Mouse (Mus musculus) frontal cortex, adult (tissue): Measurements from ENCODE around the gene Gm20388.

Experiments used
- ATAC-seq: cut with Nextera tagmentation; 2 replicates; pipeline ENCODE4 v1.9.2; 2017; ENCODE audit warnings: mild to moderate bottlenecking, moderate library complexity, mixed read lengths; ENCODE audit not compliant: low TSS enrichment

Gene Gm20388

DNA sequence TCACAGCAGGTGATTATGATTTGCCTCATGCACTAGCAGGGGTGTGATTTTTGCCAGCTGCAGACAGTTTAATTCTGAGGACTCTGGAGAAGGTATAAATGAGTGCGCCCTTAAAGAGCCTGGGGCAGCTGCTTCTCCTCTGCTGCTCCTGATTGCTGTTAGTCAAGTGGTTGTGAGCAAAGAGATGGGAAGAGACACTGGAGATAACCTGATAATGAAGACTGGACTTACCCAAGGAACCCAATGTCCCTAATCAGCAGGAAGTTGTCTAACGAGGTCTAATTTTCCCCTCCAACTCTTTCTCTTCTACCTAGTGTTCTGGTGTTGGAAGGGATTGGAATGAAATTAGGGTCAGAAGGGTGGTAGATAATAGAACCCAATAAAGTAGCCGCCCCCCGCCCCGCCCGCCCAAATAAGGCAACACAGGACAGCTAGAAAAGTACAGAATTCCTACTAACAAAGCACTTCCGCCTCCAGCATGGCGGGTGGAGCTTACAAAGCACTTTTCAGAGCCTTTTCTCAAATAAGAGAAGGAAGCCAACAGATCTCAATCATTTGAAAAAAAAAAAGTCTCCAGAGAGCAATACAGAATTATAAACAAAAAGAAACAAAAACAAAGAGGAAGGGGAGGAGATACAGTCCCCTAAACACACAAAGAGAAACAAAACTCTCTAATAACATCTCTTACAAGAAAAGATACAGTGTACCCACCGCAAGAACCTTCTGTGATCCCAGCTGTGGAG is 3944.3 kb downstream of the Gm20388 start:
- ATAC-seq = no peak

DNA sequence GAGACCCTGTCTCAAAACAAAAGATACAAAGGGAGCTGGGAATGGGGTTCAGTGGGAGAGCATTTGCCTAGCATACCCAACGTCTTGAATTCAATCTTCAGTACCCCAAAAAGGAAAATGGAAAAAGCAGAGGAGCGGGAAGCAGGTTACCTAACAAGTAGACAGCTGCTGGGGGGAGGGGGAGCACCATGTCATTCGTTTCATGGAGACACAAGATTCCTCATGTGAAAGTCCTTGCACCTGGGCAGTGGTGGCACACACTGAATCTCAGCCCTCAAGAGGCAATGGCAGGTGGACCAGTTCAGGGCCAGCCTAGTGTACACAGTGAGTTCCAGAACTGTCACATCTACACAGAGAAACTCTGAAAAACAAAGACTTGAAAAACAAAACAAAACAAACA is 3946.7 kb downstream of the Gm20388 start:
- no peak for ATAC-seq

DNA sequence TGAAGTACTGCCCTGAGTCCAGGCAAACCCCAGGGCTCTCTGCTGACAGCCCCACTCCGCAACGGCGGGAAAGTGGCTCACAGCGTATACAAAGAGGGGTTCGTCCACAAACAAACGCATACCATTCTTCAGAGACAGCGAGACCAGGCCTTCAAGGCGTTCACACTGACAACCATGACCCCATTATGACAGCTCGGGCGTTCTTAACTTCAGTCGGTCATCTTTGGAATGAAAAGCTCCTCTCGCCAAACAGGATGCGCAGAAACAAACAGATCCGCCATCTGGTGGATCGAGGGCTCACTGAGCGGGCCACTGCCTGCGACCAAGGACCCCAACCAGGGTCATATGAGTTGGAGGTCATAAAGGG is 3947.9 kb downstream of the Gm20388 start:
- ATAC-seq = no peak

DNA sequence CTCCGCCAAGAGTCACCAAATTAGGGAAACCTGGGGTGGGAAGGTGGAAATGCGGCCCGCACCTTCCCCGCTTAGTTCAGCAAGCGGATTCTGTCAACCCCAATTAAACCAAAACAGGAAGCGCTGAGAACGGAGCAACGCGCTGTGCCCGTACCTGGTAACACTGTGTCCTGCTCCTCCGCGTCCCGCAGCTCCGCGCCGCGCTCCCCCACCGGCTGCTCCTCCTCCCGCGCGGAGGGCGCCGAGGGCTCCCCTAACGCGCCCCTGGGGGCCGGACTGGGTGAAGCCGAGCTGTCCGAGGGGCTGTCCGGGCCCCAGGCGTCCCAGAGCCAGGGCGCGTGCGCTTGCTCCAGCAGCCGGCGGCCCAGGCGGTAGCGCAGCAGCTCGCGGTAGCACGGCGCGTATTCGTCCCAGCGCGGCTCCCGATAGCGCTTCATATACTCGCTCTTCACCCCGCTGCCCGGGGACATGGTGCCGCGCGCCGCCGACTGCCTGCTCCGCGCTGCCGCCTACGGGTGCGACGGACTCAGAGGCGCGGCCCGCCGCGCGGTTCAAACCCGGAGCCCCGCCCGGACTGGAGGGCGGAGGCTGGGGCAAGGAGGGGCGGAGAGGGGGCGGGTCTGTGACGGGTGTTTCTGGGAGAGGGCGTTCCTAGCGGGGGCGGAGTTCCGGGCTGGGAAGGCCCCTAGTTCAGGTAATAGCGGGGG is 3948.5 kb downstream of the Gm20388 start:
- peak; percentile 73 for ATAC-seq

DNA sequence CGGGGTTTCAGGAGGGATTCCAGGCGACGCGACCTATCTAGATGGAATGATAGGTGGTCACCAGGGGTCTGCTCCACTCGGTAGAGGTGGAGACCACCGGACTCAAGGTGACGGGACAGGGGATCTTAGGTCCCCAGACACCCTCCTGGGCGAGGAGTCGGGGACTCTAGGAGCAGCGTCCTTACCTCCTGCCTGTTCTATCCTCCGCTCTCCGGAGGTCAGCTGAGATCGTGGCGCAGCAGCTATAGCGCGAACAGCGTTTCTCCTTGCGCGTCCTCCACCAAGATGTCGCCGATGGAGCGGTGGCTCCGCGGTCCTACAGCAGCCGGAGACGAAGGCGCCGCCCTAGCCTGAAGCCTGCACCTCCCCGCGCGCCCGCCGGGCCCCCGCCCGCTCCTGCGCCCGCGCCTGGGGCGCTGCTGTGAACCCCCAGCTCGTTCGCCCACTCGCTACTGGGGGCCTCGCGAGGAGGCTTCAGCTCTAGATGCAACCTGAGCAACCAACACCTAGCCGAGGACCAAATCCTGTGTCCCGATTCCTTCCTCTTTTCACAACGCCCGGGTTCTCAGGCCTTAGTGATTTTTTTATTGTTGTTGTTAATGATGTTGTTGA is 3949.1 kb downstream of the Gm20388 start, which contains the start of gene Ccsap:
Gene Ccsap (minus strand): TSS at position 562 of the 612 bp plus-strand sequence.
- peak; percentile 58 for ATAC-seq

DNA sequence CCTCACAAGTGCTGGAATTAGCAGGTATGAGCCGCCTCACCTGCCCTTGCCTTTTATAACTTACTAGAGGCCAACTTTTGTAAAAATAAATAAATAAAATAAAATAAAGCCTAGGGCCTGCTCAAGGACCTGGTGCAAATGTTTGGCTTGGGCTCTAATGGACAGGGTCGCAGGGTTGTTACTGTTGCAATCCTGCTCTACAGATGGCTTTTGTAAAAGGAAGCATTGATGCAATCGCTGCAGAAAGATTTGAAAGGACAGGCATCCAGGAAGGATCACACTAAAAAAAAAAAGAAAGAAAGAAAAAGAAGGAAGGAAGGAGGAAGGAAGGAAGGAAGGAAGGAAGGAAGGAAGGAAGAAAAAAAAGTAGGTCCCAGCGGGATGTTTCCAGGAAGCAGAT is 3949.7 kb downstream of the Gm20388 start:
- no peak for ATAC-seq

DNA sequence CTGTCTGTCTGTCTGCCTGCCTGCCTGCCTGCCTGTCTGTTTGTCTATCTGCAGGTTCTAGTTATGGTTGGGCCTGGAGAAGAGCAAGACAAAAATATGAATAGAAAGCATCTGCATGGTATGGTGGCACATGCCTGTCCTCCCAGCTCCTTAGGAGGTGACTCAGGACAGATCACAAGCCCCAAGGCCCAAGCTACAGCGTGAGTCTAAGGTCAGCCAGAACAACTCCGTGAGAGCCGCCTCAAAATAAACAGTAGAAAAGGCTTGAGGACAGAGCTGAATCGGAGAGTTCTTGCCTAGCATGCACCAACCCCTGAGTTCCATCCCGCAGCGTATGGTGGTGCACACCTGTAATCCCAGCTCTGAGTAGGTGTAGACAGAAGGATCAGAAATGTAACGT is 3955.1 kb downstream of the Gm20388 start:
- ATAC-seq = no peak

DNA sequence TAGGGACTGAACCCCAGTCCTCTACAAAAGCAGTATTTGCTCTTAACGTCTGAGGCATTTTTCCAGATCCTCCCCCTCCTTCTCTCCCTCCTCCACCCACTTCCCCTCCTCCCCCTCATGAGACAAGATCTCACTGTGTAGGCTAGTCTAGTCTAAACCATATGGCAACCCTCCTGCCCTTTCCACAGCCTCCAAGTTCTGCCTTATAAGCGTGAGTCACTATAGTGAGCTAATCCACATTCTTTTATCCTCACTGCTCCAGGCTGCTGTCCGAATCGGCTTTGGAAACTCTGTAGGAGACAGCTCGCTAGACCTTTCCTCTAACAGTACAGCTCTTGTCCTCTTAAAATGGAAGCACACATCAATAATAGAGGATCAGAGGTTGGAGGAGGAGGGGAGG is 3956.3 kb downstream of the Gm20388 start:
- peak; percentile 57 for ATAC-seq

DNA sequence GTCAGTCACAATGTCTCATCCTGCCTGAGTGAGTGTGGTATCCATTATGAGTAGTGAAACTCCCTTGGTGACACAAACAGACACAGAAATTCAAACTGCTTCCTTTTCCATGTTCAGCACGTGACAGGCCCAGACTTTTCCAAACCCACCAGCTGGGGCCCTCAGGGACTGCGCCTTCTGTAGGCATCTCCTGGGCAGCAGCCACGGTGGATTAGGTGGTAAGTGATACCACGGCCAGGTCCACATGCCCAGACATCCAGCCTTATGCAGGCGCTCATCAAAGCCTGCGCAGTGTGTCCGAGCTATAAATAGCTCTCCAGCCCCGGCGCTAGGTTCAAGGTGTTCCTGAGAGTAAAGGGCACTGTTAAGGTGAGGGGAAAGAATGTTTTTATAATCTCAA is 3961.4 kb downstream of the Gm20388 start:
- no peak for ATAC-seq

DNA sequence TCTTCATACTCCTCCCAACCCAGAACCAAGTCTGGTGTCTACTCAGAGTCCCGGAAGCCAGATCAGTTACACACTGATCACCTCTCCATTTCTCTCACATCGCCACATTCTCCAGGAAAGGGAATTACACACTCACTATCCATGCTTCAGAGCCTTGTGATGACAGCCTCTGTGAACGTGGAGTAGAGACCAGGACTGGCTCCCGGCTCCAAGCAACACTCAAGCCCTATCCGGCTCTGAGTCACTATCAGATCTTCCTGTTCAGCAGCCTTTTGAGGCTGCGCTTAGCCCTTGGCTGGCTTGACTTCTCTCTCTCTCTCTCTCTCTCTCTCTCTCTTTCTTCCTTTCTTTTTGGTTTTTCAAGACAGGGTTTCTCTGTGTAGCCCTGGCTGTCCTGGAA is 3962.7 kb downstream of the Gm20388 start:
- no peak for ATAC-seq

DNA sequence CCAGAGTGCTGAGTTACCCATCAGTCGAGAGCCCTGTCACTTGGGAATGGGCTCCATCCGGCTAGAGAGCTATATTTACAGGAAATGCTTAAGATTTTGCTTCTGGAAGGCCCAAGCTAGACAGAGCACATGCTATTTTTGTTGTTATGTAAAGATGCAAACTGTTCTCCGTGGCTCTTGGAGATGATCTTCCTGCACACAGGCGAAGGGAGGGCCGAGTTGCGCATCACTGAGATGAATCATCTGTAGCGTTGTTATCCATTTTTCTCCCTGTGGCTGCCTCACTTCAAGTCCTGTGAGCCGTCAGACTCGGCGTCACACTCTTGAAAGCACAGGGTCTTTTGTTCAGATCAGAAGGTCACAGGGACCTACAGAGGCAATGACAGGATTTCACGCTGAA is 3963.7 kb downstream of the Gm20388 start:
- ATAC-seq = peak; percentile 82

DNA sequence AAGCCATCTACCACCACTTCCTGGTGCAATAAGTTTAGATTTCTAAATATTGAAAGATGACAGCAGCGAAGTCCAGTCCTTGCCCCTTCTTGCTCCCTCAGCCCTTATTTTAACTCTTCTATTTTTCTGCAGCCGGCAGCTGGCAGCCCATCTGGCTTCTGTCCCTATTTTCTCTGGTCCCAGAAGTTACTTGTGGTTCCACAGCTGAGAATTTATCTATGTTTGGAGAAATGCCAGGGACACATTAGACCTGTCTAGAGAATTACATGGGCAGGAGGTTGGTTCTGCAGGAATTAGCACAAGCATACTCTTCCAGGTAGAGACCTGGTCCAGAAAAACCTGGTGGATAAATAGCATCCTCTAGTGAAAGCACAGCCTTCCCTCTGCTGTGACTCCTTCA is 3967.2 kb downstream of the Gm20388 start:
- no peak for ATAC-seq

DNA sequence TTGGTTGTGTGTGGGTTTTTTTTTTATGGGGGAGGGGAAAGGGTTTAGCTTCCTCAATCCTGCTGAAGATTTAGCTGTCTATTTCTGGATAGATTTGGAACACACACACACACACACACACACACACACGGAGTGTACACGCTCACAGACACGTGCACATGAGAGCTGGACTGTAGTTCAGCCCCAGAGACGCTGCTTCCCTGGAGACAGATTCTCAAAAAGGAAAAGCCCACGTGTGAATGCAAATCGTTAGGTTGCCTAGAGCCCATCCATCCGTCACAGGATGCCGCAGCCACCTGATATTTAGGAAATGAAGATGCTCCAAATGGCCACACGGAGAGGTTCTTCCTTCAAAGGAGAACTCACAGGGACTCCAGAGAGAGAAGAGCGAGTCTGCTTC is 3969.6 kb downstream of the Gm20388 start:
- peak; percentile 44 for ATAC-seq

DNA sequence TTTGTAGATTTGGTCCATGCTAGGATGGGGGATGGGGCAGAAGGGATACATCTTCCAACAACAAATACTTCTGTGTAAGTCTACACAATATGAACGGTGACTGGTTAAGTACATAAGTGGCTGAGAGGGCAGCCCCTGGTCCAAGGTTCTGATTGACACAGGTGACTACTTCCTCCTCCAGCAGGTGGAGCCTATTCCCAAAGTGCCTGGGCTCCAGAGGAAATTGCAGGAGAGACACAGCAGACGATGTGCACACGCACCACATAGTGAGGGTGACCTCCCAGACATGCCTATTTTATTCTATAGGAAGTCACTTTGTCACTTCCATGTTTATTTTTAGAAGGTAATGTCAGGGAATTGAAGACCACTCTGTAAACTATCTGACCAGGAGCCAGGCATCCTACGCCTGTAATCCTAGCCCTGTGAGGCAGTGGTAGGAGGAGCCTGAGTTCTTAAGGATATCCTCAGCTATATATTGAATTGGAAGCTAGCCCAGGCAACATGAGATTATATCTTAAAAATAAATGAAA is 3970.2 kb downstream of the Gm20388 start:
- ATAC-seq = peak; percentile 8; the same call in 1 of the 2 replicates

DNA sequence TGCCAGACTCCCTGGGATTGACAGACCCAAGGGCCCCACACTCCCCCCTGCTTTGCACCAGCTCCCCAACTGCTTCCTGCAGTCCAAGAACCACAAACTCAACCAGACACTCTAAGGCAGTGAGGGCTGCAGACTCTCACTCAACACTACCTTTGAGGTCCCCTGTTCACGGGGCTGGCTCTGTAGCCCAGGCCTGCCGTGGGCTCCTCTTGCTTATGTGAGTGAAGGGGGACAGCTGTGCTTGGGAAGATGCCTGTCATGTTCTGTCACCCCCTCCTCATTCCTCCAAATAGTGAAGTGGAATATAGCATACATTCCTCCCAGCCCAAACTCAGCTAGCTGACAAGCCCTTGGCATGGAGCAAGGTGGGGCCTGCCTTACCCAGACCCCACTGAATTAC is 3971.8 kb downstream of the Gm20388 start:
- ATAC-seq = no peak

DNA sequence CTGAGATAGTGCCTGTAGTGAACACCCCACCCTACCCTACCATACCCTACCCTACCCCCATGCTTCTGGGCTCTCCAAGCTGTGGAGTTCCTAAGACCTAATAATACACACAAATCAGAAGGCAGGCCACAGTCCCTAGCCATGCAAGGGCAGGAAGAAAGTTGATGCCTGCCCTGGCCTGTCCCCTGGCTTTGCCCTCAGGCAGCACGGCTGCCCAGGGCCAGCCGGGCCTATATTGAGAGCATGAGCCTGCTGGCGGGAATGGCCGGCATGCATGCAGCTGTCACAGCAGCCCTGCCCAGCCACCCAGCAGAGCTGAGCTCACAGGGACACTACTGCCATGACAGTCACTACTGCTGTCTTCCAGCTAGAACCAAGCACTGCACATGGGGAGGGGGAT is 3972.5 kb downstream of the Gm20388 start:
- ATAC-seq = no peak

DNA sequence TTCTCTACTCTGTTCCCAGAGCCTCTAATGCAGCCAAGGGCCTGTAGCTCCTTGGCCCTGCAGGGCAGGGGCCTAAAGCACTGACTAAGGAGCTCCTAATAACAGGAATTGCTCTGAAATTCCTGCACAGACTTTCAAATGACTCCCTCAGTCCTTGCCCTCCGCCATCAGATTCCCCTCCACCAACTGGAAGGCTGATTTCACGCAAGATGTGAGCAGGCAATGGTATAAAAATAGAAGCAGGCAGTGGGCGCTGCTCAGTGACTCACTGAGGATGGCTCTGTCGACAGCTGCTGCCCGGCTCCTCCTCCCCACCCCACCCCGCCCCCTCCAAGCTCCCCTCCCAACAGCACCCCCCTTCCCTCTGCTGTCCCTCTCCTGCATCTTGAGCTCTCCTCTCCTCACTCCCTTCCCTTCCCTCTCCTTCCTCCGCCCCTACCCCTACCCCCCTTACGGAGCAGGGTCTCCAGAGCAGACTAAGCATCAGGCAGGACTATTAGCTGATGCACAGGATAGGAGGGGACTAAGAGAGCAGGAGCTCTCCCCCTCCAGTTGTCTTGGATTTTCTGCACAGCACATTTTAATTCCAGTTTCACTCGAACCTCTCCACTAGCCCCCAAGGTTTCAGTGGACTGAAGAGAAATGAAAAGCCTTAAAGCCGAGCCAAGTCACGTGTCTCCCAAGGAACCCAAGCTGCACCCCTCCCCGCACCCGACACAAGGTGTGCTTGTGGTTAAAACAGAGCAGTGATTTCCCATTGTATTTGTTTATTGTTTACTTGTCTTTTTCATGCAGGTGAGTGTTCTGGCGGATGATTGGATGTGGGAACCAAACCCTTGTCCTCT is 3974.3 kb downstream of the Gm20388 start:
- ATAC-seq = peak; percentile 66

DNA sequence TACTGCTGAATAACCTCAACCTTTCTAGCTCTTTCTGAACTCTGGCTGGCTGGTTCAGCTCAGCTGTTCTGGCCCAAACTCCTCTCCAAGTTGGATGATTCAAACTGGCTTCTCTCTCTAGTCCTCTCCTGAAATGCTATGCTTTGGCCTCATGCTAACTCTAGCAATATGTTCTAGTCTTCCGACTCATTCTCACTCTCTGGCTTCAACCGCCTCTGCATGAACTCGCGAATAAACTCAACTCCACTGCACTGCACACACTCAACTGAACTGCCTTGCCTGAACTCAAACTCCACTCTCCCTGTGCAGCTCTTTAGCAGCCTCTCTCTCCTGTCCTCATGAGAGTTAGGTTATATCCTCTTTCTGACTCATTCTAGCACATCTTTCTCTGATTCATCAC is 3976.5 kb downstream of the Gm20388 start:
- no peak for ATAC-seq

DNA sequence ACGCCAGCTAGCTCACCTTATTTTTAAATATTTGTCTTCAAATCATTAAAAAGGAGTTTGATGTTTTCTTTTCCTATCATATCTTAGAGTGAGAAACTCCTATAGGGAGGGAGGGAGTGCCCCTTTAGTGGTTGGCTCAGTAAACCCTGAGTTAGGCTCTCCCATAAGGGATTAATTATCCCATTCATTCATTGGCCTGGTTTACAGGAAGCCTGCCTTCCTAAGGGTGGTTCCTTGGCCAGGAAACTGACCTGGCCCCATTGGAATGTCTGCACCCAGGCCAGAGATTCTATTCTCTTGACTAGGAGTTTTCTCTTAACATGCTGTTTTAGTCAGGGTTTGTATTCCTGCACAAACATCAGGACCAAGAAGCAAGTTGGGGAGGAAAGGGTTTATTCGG is 3977.3 kb downstream of the Gm20388 start:
- ATAC-seq = no peak

DNA sequence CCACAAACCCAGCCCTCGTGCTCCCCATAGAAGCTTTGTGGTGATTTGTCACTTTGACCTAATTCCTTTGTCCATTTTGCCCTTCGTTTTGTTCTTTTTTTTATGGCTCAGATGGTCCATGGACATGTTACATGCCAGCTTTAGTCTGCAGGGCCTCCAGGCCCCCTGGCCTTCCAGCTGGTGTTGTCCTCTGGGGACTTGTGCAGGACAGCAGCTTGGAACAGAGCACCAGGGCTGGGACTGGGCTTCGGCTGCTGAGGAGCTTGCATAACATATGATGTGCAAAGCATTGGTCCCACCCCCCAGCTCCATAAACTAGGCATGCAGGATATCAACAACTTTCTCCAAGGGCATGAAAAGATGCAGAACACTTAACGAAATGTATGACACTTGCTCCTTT is 3979.2 kb downstream of the Gm20388 start:
- no peak for ATAC-seq

DNA sequence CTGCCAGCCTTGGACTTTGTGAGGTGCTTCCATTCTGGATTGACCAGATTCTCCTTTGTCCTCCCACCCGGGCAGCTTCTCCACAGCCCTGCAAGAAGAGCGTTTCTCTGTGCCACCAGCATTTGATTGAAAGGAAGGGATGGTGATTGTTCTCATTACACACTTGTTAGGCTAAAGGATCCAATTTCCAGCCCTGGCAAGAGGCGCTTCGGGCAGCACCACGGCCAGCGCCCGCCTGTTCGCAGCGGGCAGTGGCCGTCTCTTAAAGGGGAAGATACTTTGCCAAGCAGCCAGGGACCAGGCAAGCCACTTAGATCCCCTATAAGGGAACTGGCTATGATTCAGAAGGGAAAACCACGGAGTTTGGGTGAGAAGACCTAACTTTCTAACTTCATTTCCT is 3980.6 kb downstream of the Gm20388 start:
- ATAC-seq = no peak
